Mouse (Mus musculus): ENCODE data around the gene Crybb2.

- TF ChIP-seq CTCF (IDR thresholded peaks at IDR 0.05; ENCODE audit: borderline replicate concordance, insufficient read depth, low read length) (no peak), POLR2A (IDR thresholded peaks at IDR 0.05; ENCODE audit: low read depth, low read length) (no peak)
These were observed 34.5 kb downstream of the Crybb2 start for GRCm38 (mm10) chr5:113035094-113036047.

Data from embryonic fibroblast, embryonic 13.5 days (primary cell).